Mouse (Mus musculus) spleen, adult 2 months (tissue): ENCODE results near the gene F2rl3. TPM values are rescaled to one million over a fixed set of nuclear protein-coding genes. Genes with fewer than 3 reads are reported as not detected.

Experiments used
- DNase-seq, 2 experiments: peaks; one replicate each; pipeline versions ENCODE4 v3.0.0 to v3.0.0-alpha.2; 2012 to 2021; ENCODE audit warnings: low spot score in 2 of 2, low read depth in 1 of 2
- H3K27ac ChIP-seq: fragments of 200-500 bp; 2 replicates; pipeline ENCODE4 v1.5.1; 2012; ENCODE audit warnings: low read length, inconsistent platforms; ENCODE audit not compliant: insufficient read depth
- H3K27me3 ChIP-seq: fragments of 200-500 bp; 2 replicates; pipeline ENCODE4 v1.6.1; 2012; ENCODE audit warnings: mild to moderate bottlenecking, moderate library complexity, low read length, inconsistent platforms; ENCODE audit not compliant: control insufficient read depth, insufficient read depth
- H3K36me3 ChIP-seq: fragments of 200-500 bp; 2 replicates; pipeline ENCODE4 v1.6.1; 2012; ENCODE audit warnings: mild to moderate bottlenecking, low read length, inconsistent platforms; ENCODE audit not compliant: control insufficient read depth, insufficient read depth
- H3K4me1 ChIP-seq: fragments of 200-500 bp; 2 replicates; pipeline ENCODE4 v1.6.1; 2011; ENCODE audit warnings: inconsistent platforms; ENCODE audit not compliant: control insufficient read depth, insufficient read depth, insufficient read length
- H3K4me3 ChIP-seq: fragments of 200-500 bp; 2 replicates; pipeline ENCODE4 v1.5.1; 2011; ENCODE audit warnings: mild to moderate bottlenecking, inconsistent platforms; ENCODE audit not compliant: insufficient read depth, insufficient read length; ENCODE audit errors: extremely low read depth
- CTCF ChIP-seq: fragments of 200-500 bp; IDR thresholded peaks from 2 replicates; pipeline ENCODE4 v1.5.1; 2011; ENCODE audit warnings: mild to moderate bottlenecking, inconsistent platforms; ENCODE audit not compliant: insufficient read depth, insufficient read length, insufficient replicate concordance; ENCODE audit errors: extremely low read depth
- POLR2A ChIP-seq: fragments of 200-500 bp; IDR thresholded peaks from 2 replicates; pipeline ENCODE4 v1.6.1; 2011; ENCODE audit warnings: low read depth, low read length, inconsistent platforms
- WGBS: fragments of 180-500 bp; shearing (Covaris S2); methylation state at CpG from one replicate; pipeline ENCODE4 v1.1.7; 2018; 5-methylcytosine and 5-hydroxymethylcytosine counted together
- polyA plus RNA-seq: library from polyadenylated mRNA; depleted of rRNA; stranded (reverse); fragments of >200 nt; gene quantifications from 2 replicates; pipeline ENCODE4 v1.2.3, GENCODE M21; 2012; rRNA removed

The F2rl3 gene
- polyA plus RNA-seq, 1 experiment, result 26.8 TPM

- TF ChIP-seq CTCF (no peak), POLR2A (no peak)
- H3K27me3 ChIP-seq, result no peaks in the 10 kb centered on the region
- 89% methylated on average over 3 of the region's 3 CpGs for WGBS
- no peaks in the 10 kb centered on the region for H3K4me1 ChIP-seq
- H3K27ac ChIP-seq, result no peak overlapping the region
- DNase-seq, result no peak
- H3K4me3 ChIP-seq, result no peak overlapping the region
- H3K36me3 ChIP-seq, result no peaks in the 10 kb centered on the region
Observed at GRCm38 (mm10) chr8:72812690-72813089, 51.0 kb downstream of the F2rl3 start.

Other genes starting within 250 kb of the F2rl3 start
- gene Med26, start 213.6 kb upstream of the F2rl3 start, polyA plus RNA-seq, result 11.2 and 16.7 TPM in 2 replicates
- gene Smim7, start 190.8 kb upstream of the F2rl3 start, polyA plus RNA-seq, result 28.1 and 31.1 TPM in 2 replicates
- 5.6 and 5.9 TPM in 2 replicates for gene Tmem38a, start 189.8 kb upstream of the F2rl3 start, polyA plus RNA-seq
- gene Nwd1, start 115.2 kb upstream of the F2rl3 start, polyA plus RNA-seq, result 0.11 and 0.15 TPM in 2 replicates
- 103 and 111 TPM in 2 replicates for gene Sin3b, start 38.6 kb upstream of the F2rl3 start, polyA plus RNA-seq